Mouse (Mus musculus) bone marrow, adult 2 months (tissue): ENCODE data around the gene Rdh19.

Experiments used
- CTCF ChIP-seq: fragments of 200-500 bp; IDR thresholded peaks from 2 replicates; pipeline ENCODE4 v1.5.1; 2011; ENCODE audit warnings: low read length, control low read depth; ENCODE audit not compliant: control insufficient read depth, insufficient read depth
- POLR2A ChIP-seq: fragments of 200-500 bp; IDR thresholded peaks from 2 replicates; pipeline ENCODE4 v1.6.1; 2011; ENCODE audit warnings: low read depth, mild to moderate bottlenecking, control low read depth, low read length, borderline replicate concordance; ENCODE audit not compliant: control insufficient read depth

- TF ChIP-seq CTCF (no peak), POLR2A (no peak)
These were observed 47.0 kb downstream of the Rdh19 start for GRCm38 (mm10) chr10:127896705-127897104.
